Mouse (Mus musculus) kidney, adult 8-10 months (tissue): ENCODE results near the gene Asb7.

ENCODE experiments used
- DNase-seq, 2 experiments: peaks; one replicate each; pipeline ENCODE4 v3.0.0; 2022

Asb7 gene

DNA sequence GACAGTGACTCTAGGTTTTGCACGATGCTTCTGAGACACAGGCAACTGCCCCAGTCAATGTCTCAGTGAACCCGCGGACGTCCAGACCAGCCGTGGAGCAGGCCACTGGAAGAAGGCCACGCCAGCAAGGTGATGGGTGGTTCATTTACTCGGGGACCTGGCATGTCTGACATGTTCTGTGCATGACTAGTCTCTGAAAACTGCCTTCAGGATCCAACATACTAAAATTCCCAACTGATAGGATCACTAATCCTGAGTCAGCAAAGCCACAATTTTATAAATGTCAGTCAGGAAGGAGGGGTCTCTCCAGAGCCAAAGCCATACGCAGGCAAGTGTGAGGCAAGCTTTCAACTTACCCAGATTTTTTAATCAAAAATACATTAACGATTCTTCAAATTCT is 35.8 kb downstream of the Asb7 start:
- no peak for DNase-seq

DNA sequence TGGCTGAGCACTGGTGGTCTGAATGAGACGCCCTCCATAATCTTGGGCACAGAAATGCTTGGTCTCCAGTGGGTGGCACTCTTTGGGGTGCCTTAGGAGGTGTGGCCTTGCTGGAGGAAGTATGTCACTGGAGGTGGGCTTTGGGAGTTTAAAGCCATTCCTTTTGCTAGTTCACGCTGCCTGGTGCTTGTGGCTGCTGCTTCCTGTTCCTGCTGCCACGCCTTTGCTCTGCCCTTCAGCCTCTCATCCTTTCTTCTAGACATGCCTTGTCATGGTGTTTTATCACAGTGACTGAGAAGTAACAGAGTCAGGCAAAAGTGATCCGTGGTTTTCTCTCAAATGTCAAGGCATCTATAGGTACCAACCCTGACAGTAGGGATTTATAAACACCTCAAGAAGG is 37.2 kb downstream of the Asb7 start:
- no peak for DNase-seq

GRCm38 (mm10) chr7:66650883-66651282 is 38.5 kb downstream of the Asb7 start:
- no peak for DNase-seq

GRCm38 (mm10) chr7:66649181-66649580 is 40.2 kb downstream of the Asb7 start:
- no peak for DNase-seq

- no peak for DNase-seq
Measured at GRCm38 (mm10) chr7:66645736-66646135, 43.7 kb downstream of the Asb7 start.

GRCm38 (mm10) chr7:66633351-66633750 is 56.0 kb downstream of the Asb7 start:
- no peak for DNase-seq

DNA sequence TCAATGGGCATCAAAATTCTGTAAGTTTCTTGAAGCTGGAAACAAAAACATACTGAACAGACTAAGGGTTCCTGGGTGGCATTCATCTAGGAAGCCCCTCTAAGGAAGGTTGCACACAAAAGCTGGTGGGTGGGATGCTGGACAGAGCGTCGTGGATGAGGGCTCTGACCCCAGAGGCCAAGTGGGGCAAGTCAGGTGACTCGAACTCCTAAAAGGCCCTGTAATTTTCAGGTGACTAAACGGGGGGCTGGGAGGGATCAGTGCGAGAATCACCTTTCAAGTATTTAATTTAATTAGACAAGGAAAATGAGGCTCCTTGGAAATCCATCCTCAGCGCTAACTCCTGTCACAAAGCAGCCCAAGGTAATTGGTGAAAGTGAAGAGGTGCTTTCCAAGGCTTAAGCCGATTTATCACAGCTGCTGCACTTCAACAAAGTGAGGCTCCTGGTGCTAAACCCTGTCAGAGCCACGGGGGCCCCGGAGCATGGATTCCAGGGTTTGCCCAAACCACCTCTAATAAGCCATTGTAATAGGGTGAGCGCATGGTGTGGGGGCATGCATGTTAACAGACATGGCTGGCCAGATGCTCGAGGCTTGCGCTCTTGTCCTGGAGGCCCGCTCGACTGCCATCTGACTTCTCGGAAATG is 59.1 kb downstream of the Asb7 start:
- DNase-seq = no peak

DNA sequence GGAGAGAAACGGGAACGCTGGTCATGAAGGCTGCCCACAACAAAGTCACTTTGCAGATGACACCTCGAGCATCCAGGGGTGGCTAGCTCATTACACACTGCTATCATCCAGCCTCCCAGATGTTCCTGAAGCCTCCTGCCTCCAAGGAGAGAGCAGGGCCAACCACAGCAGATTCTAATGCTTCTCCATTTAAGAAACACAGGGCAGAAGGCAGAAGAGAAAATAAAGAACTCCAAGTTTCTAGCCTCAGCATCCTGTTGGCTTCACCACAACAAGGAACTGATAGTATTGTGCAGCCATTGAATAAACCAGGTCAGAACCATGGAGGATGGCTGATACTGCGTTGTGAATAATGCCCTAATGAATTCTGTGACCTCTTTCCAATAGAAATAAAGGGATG is 60.0 kb downstream of the Asb7 start:
- no peak for DNase-seq

- DNase-seq = peak in 1 of 2 experiments; percentile 8
Measured at GRCm38 (mm10) chr7:66623436-66623835, 66.0 kb downstream of the Asb7 start.

DNA sequence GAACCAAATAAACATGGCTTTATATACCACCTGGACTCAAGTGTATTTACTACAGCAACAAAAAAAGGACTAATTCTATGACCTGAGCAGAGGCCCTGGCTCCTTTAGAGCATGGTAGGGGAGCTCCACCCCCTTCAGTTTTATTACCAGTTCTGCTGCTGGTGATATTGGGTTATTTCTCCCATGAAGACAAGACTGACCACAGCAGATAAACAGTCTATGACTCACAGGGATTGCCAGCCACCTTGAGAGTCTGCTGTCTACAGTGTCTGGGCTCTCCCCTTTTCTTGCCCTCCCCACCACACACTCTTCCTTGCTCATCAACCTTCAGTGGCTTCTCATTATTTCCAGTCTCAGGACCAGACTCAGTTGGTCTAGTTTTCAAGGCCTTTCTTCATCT is 87.5 kb downstream of the Asb7 start:
- no peak for DNase-seq

GRCm38 (mm10) chr7:66600622-66601610 is 88.5 kb downstream of the Asb7 start:
- DNase-seq = no peak

GRCm38 (mm10) chr7:66600126-66600525 is 89.3 kb downstream of the Asb7 start:
- DNase-seq = no peak

DNA sequence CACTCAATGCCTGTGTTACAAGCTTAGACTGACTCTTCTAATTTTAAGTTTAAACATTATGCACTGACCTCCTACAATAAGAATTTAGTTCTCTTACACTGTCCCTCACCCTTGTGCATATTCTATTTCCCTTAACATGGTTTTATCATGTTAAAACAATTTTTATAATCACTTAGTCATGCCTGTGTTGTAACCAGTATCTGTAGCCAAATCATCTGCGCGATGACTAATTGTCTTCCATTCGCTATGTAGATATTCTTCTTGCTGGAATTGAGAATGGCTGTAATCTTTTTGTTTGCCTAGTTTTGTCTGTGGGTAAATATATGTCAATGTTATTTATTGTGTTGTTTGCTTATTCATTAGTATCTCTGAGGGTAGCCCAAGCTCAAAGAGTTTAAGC is 91.5 kb downstream of the Asb7 start:
- no peak for DNase-seq
